Mouse (Mus musculus) hindbrain, embryonic 11.5 days (tissue): Measurements from ENCODE around the gene Maff. TPM values are rescaled to one million over a fixed set of nuclear protein-coding genes. Genes with fewer than 3 reads are reported as not detected.

ENCODE experiments used
- ATAC-seq: fragments of 200-750 bp; cut with Nextera tagmentation; 2 replicates; pipeline ENCODE4 v1.8.0; 2017; ENCODE audit warnings: mild to moderate bottlenecking, moderate TSS enrichment, moderate library complexity; ENCODE audit not compliant: low FRiP score
- DNase-seq: peaks from one replicate; pipeline ENCODE4 v3.0.0-alpha.2; 2015; ENCODE audit warnings: low spot score
- H3K27ac ChIP-seq: fragments of 300-500 bp; sonication (generic); 2 replicates; pipeline ENCODE4 v1.5.1; 2014; ENCODE audit warnings: mild to moderate bottlenecking, low read depth, low read length
- H3K27me3 ChIP-seq: fragments of 300-500 bp; sonication (generic); 2 replicates; pipeline ENCODE4 v1.6.1; 2014; ENCODE audit warnings: mild to moderate bottlenecking, low read length, moderate library complexity, mixed read lengths; ENCODE audit not compliant: control insufficient read depth, insufficient read depth
- H3K36me3 ChIP-seq: fragments of 300-500 bp; sonication (generic); 2 replicates; pipeline ENCODE4 v1.6.1; 2014; ENCODE audit warnings: mild to moderate bottlenecking, low read length, moderate library complexity, mixed read lengths; ENCODE audit not compliant: control insufficient read depth, insufficient read depth
- H3K4me1 ChIP-seq: fragments of 300-500 bp; sonication (generic); replicated peaks from 2 replicates; pipeline ENCODE4 v1.6.1; 2014; ENCODE audit warnings: low read length, mixed read lengths; ENCODE audit not compliant: control insufficient read depth, insufficient read depth
- H3K4me2 ChIP-seq: fragments of 300-500 bp; sonication (generic); replicated peaks from 2 replicates; pipeline ENCODE4 v1.6.1; 2014; ENCODE audit warnings: mild to moderate bottlenecking, low read depth, low read length
- H3K4me3 ChIP-seq: fragments of 300-500 bp; sonication (generic); 2 replicates; pipeline ENCODE4 v1.5.1; 2014; ENCODE audit warnings: low read depth, low read length
- H3K9ac ChIP-seq: fragments of 300-500 bp; sonication (generic); 2 replicates; pipeline ENCODE4 v1.6.1; 2014; ENCODE audit warnings: low read depth, low read length
- H3K9me3 ChIP-seq: fragments of 300-500 bp; sonication (generic); 2 replicates; pipeline ENCODE4 v1.6.1; 2016; ENCODE audit warnings: low read length; ENCODE audit not compliant: control insufficient read depth
- WGBS: fragments of 180-500 bp; shearing (Covaris S2); extraction: QIAGEN DNeasy Blood & Tissue Kit; methylation state at CpG from one replicate; pipeline ENCODE4 v1.1.7; 2014; 5-methylcytosine and 5-hydroxymethylcytosine counted together
- polyA plus RNA-seq: library from polyadenylated mRNA; unstranded; fragments of >200 nt; fragmentation: Nextera tagmentation; extraction: Ambion mirVana; gene quantifications from 2 replicates; pipeline ENCODE4 v1.2.1, GENCODE M21; 2014

Maff gene
- polyA plus RNA-seq, 1 experiment from 2014 or later: 1.6 TPM

DNA sequence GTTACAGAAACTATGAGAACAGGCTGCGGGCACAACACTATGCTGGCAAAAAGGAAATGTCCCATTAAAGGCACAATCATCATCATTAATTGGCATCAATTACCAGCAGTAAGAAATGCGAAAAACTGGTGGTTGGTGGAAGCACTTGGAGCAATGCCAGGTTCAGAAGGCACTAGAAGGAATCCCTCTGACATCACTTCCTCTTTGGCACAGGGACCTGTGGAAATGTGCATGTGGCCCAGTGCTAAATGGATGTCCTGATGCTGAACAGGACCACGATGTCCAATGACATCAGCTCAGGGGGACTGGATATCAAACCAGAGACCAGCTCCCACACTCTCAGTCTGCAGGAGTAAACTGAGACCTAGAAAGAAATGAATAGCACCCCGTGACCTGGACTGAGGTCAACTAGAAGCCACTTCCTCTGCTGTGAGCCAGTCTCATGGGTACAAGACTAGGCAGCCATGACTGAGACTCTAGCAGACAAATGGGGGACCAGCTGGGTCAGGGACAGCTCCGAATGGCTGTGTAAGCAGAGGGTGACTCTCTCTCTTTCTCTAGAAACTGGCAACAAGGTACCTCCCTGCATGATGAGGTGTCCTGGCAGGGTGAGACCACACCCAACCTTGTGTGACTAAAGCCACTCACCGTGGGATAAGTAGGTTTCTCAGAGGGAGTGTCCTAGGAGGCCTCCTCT is 3.6 kb upstream of the Maff start:
- H3K9ac ChIP-seq: no peak overlapping the region
- WGBS: 87% methylated on average over 6 of the region's 6 CpGs
- no peak overlapping the region for H3K4me2 ChIP-seq
- ATAC-seq (no peak), DNase-seq (no peak)
- no peak overlapping the region for H3K4me3 ChIP-seq
- H3K4me1 ChIP-seq: no peaks in the 10 kb centered on the region
- H3K9me3 ChIP-seq: no peaks in the 10 kb centered on the region
- H3K27me3 ChIP-seq: no peaks in the 10 kb centered on the region
- no peaks in the 10 kb centered on the region for H3K36me3 ChIP-seq
- no peak overlapping the region for H3K27ac ChIP-seq

DNA sequence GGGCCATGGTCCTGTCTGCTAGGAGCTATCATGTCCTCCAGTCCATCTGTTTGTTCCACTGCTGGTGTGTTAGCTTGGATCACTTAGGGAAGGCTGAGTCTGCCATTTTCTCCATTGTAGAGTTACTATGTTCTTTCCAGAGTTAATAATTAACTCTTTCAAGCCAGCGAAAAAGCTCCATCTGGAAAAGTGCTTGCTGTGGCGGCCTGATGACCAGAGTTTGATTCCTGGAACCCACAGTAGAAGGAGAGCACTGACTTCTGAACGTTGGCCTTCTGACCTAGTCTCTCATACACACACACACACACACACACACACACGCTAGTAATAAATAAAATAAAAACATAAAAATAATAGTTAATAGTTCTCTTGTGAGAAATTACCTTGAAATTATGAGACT is 1.8 kb upstream of the Maff start:
- ATAC-seq: no peak
- H3K4me2 ChIP-seq: no peak overlapping the region
- H3K9me3 ChIP-seq: no peaks in the 10 kb centered on the region
- no peak overlapping the region for H3K9ac ChIP-seq
- H3K36me3 ChIP-seq: no peaks in the 10 kb centered on the region
- H3K27me3 ChIP-seq: peaks cover 4% of the 10 kb centered on the region; the same call in 1 of the 2 replicates
- no peak overlapping the region for H3K27ac ChIP-seq
- H3K4me3 ChIP-seq: no peak overlapping the region
- WGBS: 57% methylated on average over 4 of the region's 4 CpGs
- DNase-seq: no peak
- no peaks in the 10 kb centered on the region for H3K4me1 ChIP-seq

DNA sequence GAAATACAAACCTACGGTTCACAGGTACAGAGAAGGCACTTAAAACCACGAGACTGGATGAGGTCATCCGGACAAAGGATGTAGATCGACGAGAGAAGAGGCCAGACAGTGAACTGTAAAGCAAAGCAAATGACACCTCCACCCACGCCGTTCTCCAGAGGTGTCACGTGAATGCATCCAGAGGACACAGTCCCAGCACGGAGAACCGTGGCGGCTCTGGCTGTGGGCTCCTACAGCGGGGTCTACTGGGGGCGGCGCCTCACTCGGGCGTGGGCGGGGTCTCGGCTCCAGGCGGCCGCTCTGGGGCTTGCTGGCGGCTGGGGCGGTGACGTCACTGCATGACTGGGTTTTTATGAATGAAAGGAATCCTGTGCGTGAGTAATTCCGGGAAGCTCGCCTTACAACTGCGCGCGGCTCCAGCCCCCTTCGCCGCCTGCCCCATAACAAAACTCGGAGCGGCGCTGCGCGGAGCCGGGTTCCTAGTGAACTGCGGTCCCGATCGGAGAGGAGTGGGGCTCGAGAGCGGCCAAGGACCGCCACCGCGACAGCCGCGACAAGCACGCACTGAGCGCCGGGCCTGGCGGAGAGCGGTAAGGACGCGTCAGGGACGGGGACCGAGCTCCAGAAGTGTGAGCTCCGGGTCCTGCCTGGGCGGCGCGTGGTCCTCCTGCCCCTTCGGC is 884 bp downstream of the Maff start:
- no peaks in the 10 kb centered on the region for H3K36me3 ChIP-seq

DNA sequence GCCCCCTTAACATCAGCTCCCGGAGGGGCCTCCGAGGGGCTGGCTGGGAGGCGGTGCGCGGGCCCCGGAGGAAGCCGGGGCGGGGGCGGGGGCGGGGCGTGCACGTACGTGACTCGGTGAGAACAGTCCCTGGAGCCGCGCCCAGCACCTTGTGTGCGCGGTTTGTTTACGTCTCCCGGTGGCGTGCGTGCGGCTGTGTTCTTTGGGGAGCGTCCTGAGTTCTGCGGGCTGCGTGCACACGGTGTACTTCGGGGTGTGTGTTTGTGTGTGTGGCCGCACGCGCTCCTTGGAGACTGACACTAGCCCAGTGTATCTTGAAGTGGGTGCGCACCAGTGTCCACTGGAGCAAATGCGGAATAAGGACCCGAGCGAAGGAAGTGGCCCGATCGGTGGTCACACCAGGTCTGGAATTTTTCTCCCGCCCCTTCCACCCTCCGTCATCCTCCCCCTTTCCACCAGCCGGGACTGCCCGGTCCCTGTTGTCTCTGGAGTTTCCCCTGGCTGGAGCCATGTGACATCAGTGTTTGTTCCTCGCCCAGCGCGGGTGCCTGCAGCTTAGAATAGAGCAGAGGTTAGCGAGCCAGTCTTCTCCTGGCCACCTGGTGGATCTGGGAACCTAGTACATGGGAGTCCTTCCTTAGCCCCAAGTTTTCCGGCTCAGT is 1.6 kb downstream of the Maff start:
- Histone ChIP-seq H3K27me3 (peaks cover 4% of the 10 kb centered on the region; the same call in 1 of the 2 replicates), H3K36me3 (no peaks in the 10 kb centered on the region), H3K27ac (peak overlapping the region; percentile 43; the same call in 1 of the 2 replicates), H3K9ac (peak overlapping the region; percentile 60), H3K9me3 (no peaks in the 10 kb centered on the region), H3K4me1 (no peaks in the 10 kb centered on the region), H3K4me3 (peak overlapping the region; percentile 64), H3K4me2 (peak overlapping the region; percentile 98)
- WGBS: 3% methylated on average over 45 of the region's 46 CpGs
- ATAC-seq: peak; percentile 67
- DNase-seq: peak; percentile 75

More for the DNA sequence above, 884 bp downstream of the Maff start:
- under 1% methylated on average over 61 of the region's 61 CpGs for WGBS
- Histone ChIP-seq H3K9ac (peak overlapping the region; percentile 60), H3K4me2 (peak overlapping the region; percentile 98), H3K4me3 (peak overlapping the region; percentile 64), H3K27ac (peak overlapping the region; percentile 43; the same call in 1 of the 2 replicates), H3K4me1 (no peaks in the 10 kb centered on the region), H3K9me3 (no peaks in the 10 kb centered on the region), H3K27me3 (peaks cover 4% of the 10 kb centered on the region; the same call in 1 of the 2 replicates)
- DNase-seq (peak; percentile 97), ATAC-seq (peak; percentile 93)

DNA sequence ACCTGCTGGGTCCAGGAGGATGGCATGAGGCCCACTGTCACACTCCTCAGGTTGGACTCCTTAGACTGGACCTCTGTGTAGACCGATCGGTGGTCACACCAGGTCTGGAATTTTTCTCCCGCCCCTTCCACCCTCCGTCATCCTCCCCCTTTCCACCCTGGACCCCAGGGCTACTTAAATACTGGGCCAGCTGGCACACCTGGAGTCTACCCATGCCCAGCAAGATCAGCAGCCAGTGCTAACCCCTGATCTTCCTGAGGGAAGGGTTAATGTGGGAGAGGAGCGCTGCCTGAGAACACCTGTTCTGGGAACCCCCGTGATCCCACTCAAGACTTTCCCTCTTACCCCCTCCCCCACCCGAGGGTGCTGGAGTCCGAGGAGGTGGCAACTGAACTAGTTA is 2.2 kb downstream of the Maff start:
- Histone ChIP-seq H3K4me3 (no peak overlapping the region), H3K4me1 (no peaks in the 10 kb centered on the region), H3K4me2 (peak overlapping the region; percentile 98), H3K27me3 (peaks cover 4% of the 10 kb centered on the region; the same call in 1 of the 2 replicates), H3K36me3 (no peaks in the 10 kb centered on the region), H3K9ac (no peak overlapping the region), H3K27ac (no peak overlapping the region), H3K9me3 (no peaks in the 10 kb centered on the region)
- ATAC-seq (peak; percentile 15; the same call in 1 of the 2 replicates), DNase-seq (no peak)
- WGBS: 74% methylated on average over 8 of the region's 8 CpGs

DNA sequence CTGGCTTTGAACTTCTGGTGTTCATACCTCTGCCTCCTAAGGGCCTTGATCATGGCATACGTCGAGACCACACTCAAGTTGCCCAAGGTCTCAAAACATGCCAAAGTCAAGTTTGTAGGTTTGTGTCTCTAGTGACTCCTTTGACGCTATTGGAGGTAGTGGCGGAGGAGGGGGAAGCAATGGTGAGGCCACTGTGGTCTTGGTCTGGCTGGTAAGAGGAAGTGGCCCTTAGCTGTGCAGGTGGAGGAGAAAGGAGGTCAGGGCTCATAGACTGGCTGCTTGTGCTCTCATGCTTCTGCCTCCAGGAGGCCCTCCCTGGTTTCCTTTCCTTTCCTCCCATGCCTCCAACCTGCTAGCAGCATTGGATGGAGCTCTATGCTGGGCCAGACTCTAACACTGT is 4.4 kb downstream of the Maff start:
- H3K27ac ChIP-seq: no peak overlapping the region
- no peak for ATAC-seq
- H3K9me3 ChIP-seq: no peaks in the 10 kb centered on the region
- no peaks in the 10 kb centered on the region for H3K36me3 ChIP-seq
- no peak for DNase-seq
- H3K9ac ChIP-seq: no peak overlapping the region
- peaks cover 6% of the 10 kb centered on the region; the same call in 1 of the 2 replicates for H3K27me3 ChIP-seq
- WGBS: 95% methylated on average over 4 of the region's 4 CpGs
- no peak overlapping the region for H3K4me2 ChIP-seq
- no peaks in the 10 kb centered on the region for H3K4me1 ChIP-seq
- no peak overlapping the region for H3K4me3 ChIP-seq

DNA sequence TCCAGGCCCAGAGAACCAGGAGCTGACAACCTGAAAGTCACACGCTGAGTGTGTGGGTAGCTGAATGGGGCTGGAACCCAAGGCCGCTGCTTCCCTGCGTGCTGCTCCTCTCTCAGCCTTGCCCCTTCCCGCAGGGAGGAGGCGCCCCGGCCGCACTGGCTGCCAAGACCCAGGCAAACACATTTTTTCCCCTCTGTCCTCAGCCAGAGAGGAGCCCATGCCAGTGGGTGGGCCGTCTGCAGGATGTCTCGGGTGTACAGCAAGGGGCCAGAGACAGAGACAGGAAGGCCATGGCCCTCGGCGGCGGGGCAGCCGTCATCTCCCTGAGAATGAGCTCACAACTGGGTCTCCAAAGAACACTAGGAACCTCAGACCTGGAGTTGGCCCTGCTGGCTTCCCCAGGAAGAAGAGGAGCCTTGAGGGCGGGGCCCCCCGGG is 4.9 kb downstream of the Maff start:
- peak overlapping the region; percentile 19; the same call in 1 of the 2 replicates for H3K9ac ChIP-seq
- H3K4me2 ChIP-seq: no peak overlapping the region
- DNase-seq (no peak), ATAC-seq (no peak)
- no peak overlapping the region for H3K4me3 ChIP-seq
- no peaks in the 10 kb centered on the region for H3K4me1 ChIP-seq
- no peaks in the 10 kb centered on the region for H3K36me3 ChIP-seq
- H3K27me3 ChIP-seq: peaks cover 9% of the 10 kb centered on the region
- 29% methylated on average over 15 of the region's 15 CpGs for WGBS
- H3K27ac ChIP-seq: no peak overlapping the region
- no peaks in the 10 kb centered on the region for H3K9me3 ChIP-seq

DNA sequence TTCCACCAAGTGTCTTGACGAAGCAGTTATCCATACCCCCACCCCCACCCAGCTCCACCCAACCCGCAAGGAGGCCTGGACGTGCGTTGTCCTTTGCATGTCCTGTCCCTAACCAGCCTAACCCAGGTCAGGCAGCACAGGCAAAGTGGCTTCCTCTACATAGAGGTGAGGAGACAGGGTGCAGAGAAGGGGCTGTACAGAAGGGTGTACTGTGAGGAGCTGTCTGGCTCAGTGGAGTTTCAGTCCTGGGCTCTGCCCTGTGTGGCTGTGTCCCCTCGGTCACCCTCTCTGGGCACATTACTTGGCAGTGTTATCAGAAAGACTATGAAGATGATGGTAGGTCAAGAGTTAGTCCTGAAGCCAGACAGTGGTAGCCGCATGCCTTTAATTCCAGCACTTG is 6.1 kb downstream of the Maff start:
- Histone ChIP-seq H3K4me3 (no peak overlapping the region), H3K27me3 (peaks cover 16% of the 10 kb centered on the region), H3K9me3 (no peaks in the 10 kb centered on the region), H3K9ac (no peak overlapping the region), H3K4me1 (0 out of 2 replicates have a peak, but pooled peaks cover 2% of the 10 kb centered on the region), H3K36me3 (no peaks in the 10 kb centered on the region), H3K27ac (no peak overlapping the region), H3K4me2 (no peak overlapping the region)
- DNase-seq (no peak), ATAC-seq (no peak)
- 80% methylated on average over 6 of the region's 6 CpGs for WGBS
